Mouse (Mus musculus): ENCODE results near the gene Zic3. TPM values are rescaled to one million over a fixed set of nuclear protein-coding genes. Genes with fewer than 3 reads are reported as not detected.

Gene Zic3
- polyA plus RNA-seq, 1 experiment, result 78.2 TPM

- H3K9ac ChIP-seq (ENCODE audit: low read depth, poor library complexity, severe bottlenecking), result peak overlapping the region; percentile 60
Measured at GRCm38 (mm10) chrX:58015336-58015945, 7.1 kb upstream of the Zic3 start.

GRCm38 (mm10) chrX:58018720-58019119, 3.8 kb upstream of the Zic3 start:
- Histone ChIP-seq H3K36me3 (ENCODE audit: control insufficient read depth, insufficient read depth, low read length, poor library complexity, severe bottlenecking) (no peaks in the 10 kb centered on the region), H3K4me3 (ENCODE audit: low read depth, low read length) (peak overlapping the region; percentile 35), H3K4me1 (ENCODE audit: control insufficient read depth, insufficient read depth, low read length) (peaks cover 2% of the 10 kb centered on the region), H3K27me3 (ENCODE audit: control insufficient read depth, insufficient read depth, low read length, poor library complexity, severe bottlenecking) (no peaks in the 10 kb centered on the region), H3K9ac (ENCODE audit: low read depth, poor library complexity, severe bottlenecking) (peak overlapping the region; percentile 74; the same call in 1 of the 2 replicates), H3K9me3 (replicated peaks; ENCODE audit: control insufficient read depth, insufficient read depth, low read length, poor library complexity, severe bottlenecking) (no peaks in the 10 kb centered on the region), H3K27ac (ENCODE audit: insufficient read depth, low read length) (no peak overlapping the region)
- TF ChIP-seq POLR2A (IDR thresholded peaks at IDR 0.05; ENCODE audit: insufficient read depth, low read length) (no peak), EP300 (IDR thresholded peaks at IDR 0.05; ENCODE audit: insufficient read depth, low read depth, low read length) (no peak), CTCF (IDR thresholded peaks at IDR 0.05; ENCODE audit: low read depth, low read length) (no peak)

More at GRCm38 (mm10) chrX:58015336-58015945, 7.1 kb upstream of the Zic3 start:
- Histone ChIP-seq H3K27me3 (ENCODE audit: control insufficient read depth, insufficient read depth, low read length, poor library complexity, severe bottlenecking) (no peaks in the 10 kb centered on the region), H3K4me1 (ENCODE audit: control insufficient read depth, insufficient read depth, low read length) (peaks cover 2% of the 10 kb centered on the region), H3K9me3 (replicated peaks; ENCODE audit: control insufficient read depth, insufficient read depth, low read length, poor library complexity, severe bottlenecking) (no peaks in the 10 kb centered on the region), H3K27ac (ENCODE audit: insufficient read depth, low read length) (no peak overlapping the region), H3K36me3 (ENCODE audit: control insufficient read depth, insufficient read depth, low read length, poor library complexity, severe bottlenecking) (no peaks in the 10 kb centered on the region), H3K4me3 (ENCODE audit: low read depth, low read length) (peak overlapping the region; percentile 40)
- TF ChIP-seq EP300 (IDR thresholded peaks at IDR 0.05; ENCODE audit: insufficient read depth, low read depth, low read length) (0 out of 2 replicates have a peak, but pooled peaks have one; percentile 5), CTCF (IDR thresholded peaks at IDR 0.05; ENCODE audit: low read depth, low read length) (no peak)

- Histone ChIP-seq H3K27me3 (ENCODE audit: control insufficient read depth, insufficient read depth, low read length, poor library complexity, severe bottlenecking) (no peaks in the 10 kb centered on the region), H3K9me3 (replicated peaks; ENCODE audit: control insufficient read depth, insufficient read depth, low read length, poor library complexity, severe bottlenecking) (no peaks in the 10 kb centered on the region), H3K27ac (ENCODE audit: insufficient read depth, low read length) (peak overlapping the region; percentile 26), H3K4me1 (ENCODE audit: control insufficient read depth, insufficient read depth, low read length) (peaks cover 2% of the 10 kb centered on the region), H3K36me3 (ENCODE audit: control insufficient read depth, insufficient read depth, low read length, poor library complexity, severe bottlenecking) (no peaks in the 10 kb centered on the region), H3K4me3 (ENCODE audit: low read depth, low read length) (peak overlapping the region; percentile 49), H3K9ac (ENCODE audit: low read depth, poor library complexity, severe bottlenecking) (peak overlapping the region; percentile 74)
- TF ChIP-seq CTCF (IDR thresholded peaks at IDR 0.05; ENCODE audit: low read depth, low read length) (no peak), EP300 (IDR thresholded peaks at IDR 0.05; ENCODE audit: insufficient read depth, low read depth, low read length) (no peak), POLR2A (IDR thresholded peaks at IDR 0.05; ENCODE audit: insufficient read depth, low read length) (no peak)
Measured at GRCm38 (mm10) chrX:58019257-58019953, 3.1 kb upstream of the Zic3 start.

GRCm38 (mm10) chrX:58027631-58028030, 5.1 kb downstream of the Zic3 start:
- H3K27ac ChIP-seq (ENCODE audit: insufficient read depth, low read length), result peak overlapping the region; percentile 79
- TF ChIP-seq POLR2A (IDR thresholded peaks at IDR 0.05; ENCODE audit: insufficient read depth, low read length), result no peak
- no peak for TF ChIP-seq EP300 (IDR thresholded peaks at IDR 0.05; ENCODE audit: insufficient read depth, low read depth, low read length)
- TF ChIP-seq CTCF (IDR thresholded peaks at IDR 0.05; ENCODE audit: low read depth, low read length), result no peak

GRCm38 (mm10) chrX:58028082-58028481, 5.6 kb downstream of the Zic3 start:
- H3K36me3 ChIP-seq (ENCODE audit: control insufficient read depth, insufficient read depth, low read length, poor library complexity, severe bottlenecking), result peaks cover 4% of the 10 kb centered on the region
- peak overlapping the region; percentile 79 for H3K27ac ChIP-seq (ENCODE audit: insufficient read depth, low read length)
- peak overlapping the region; percentile 76 for H3K9ac ChIP-seq (ENCODE audit: low read depth, poor library complexity, severe bottlenecking)
- H3K27me3 ChIP-seq (ENCODE audit: control insufficient read depth, insufficient read depth, low read length, poor library complexity, severe bottlenecking), result no peaks in the 10 kb centered on the region
- TF ChIP-seq CTCF (IDR thresholded peaks at IDR 0.05; ENCODE audit: low read depth, low read length), result no peak
- TF ChIP-seq POLR2A (IDR thresholded peaks at IDR 0.05; ENCODE audit: insufficient read depth, low read length), result no peak
- no peak for TF ChIP-seq EP300 (IDR thresholded peaks at IDR 0.05; ENCODE audit: insufficient read depth, low read depth, low read length)
- H3K4me1 ChIP-seq (ENCODE audit: control insufficient read depth, insufficient read depth, low read length), result no peaks in the 10 kb centered on the region
- H3K9me3 ChIP-seq (replicated peaks; ENCODE audit: control insufficient read depth, insufficient read depth, low read length, poor library complexity, severe bottlenecking), result no peaks in the 10 kb centered on the region
- H3K4me3 ChIP-seq (ENCODE audit: low read depth, low read length), result peak overlapping the region; percentile 89

More at GRCm38 (mm10) chrX:58027631-58028030, 5.1 kb downstream of the Zic3 start:
- Histone ChIP-seq H3K9ac (ENCODE audit: low read depth, poor library complexity, severe bottlenecking) (peak overlapping the region; percentile 76), H3K36me3 (ENCODE audit: control insufficient read depth, insufficient read depth, low read length, poor library complexity, severe bottlenecking) (no peaks in the 10 kb centered on the region), H3K27me3 (ENCODE audit: control insufficient read depth, insufficient read depth, low read length, poor library complexity, severe bottlenecking) (no peaks in the 10 kb centered on the region), H3K4me1 (ENCODE audit: control insufficient read depth, insufficient read depth, low read length) (no peaks in the 10 kb centered on the region), H3K4me3 (ENCODE audit: low read depth, low read length) (peak overlapping the region; percentile 89), H3K9me3 (replicated peaks; ENCODE audit: control insufficient read depth, insufficient read depth, low read length, poor library complexity, severe bottlenecking) (no peaks in the 10 kb centered on the region)

GRCm38 (mm10) chrX:58028858-58029257, 6.4 kb downstream of the Zic3 start:
- Histone ChIP-seq H3K36me3 (ENCODE audit: control insufficient read depth, insufficient read depth, low read length, poor library complexity, severe bottlenecking) (peaks cover 11% of the 10 kb centered on the region), H3K27ac (ENCODE audit: insufficient read depth, low read length) (peak overlapping the region; percentile 79), H3K9ac (ENCODE audit: low read depth, poor library complexity, severe bottlenecking) (peak overlapping the region; percentile 76), H3K4me1 (ENCODE audit: control insufficient read depth, insufficient read depth, low read length) (no peaks in the 10 kb centered on the region), H3K9me3 (replicated peaks; ENCODE audit: control insufficient read depth, insufficient read depth, low read length, poor library complexity, severe bottlenecking) (no peaks in the 10 kb centered on the region), H3K27me3 (ENCODE audit: control insufficient read depth, insufficient read depth, low read length, poor library complexity, severe bottlenecking) (no peaks in the 10 kb centered on the region), H3K4me3 (ENCODE audit: low read depth, low read length) (peak overlapping the region; percentile 32)
- TF ChIP-seq EP300 (IDR thresholded peaks at IDR 0.05; ENCODE audit: insufficient read depth, low read depth, low read length) (no peak), CTCF (IDR thresholded peaks at IDR 0.05; ENCODE audit: low read depth, low read length) (no peak), POLR2A (IDR thresholded peaks at IDR 0.05; ENCODE audit: insufficient read depth, low read length) (no peak)
